Mouse (Mus musculus) liver, adult (tissue): ENCODE results near the gene Zfp334.

ENCODE experiments used
- GATA4 ChIP-seq: IDR thresholded peaks from 2 replicates; pipeline ENCODE4 v1.6.1; 2014; ENCODE audit warnings: mild to moderate bottlenecking, low read length; ENCODE audit not compliant: insufficient replicate concordance

Zfp334 gene

DNA sequence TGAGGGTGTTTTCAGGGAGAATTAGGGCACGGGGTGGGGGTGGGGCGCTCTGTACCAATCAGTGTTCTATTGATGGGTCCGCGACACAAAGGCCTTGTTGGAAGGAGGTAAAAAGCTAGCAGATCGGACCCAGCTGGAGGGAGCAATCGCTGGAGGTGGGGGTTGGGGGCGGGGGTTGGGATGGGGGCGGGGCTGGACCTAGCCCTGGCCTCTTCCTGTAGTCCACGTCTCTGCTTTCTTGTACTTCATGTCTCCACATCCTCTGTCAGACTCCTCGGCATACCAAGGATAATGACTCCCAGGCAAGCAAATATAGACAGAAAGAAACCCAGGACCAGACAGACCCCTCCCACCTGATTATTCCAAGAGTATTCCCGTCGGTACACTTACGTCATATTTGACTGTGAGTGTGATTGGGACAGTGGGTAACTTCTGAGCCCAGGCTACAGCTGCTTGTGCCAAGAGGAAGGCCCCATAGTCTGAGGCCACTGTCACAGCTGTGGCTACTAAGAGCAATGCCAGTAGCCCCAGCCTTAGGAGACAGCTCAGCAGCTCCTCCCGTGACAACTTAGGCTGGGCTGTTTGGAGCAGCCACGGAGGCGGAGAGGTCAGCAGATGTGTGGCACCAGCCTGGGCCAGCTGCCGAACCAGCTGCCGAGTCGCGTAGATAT is 8.9 kb upstream of the Zfp334 start:
- no peak for TF ChIP-seq GATA4

- TF ChIP-seq GATA4: no peak
These were observed 4.1 kb upstream of the Zfp334 start for GRCm38 (mm10) chr2:165392156-165392555.

DNA sequence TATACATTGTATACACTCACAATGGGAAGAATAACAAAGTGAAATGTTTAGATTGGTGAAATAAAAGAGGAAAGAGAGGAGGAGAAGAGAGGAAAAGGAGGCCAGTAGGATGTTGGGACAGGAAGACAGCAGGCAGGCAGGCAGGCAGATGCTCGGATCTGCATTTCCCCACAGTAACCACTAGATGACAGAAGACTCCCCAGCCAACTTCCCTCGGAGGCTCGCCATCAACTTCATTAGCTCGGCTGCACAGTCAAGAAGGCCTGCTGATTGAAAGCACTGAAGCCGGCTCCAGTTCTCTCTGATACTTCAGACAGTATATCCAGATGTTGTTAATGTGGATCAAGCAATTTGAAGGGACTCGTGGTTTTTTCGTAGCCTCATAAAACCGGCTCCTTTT is 3.5 kb upstream of the Zfp334 start:
- no peak for TF ChIP-seq GATA4

GRCm38 (mm10) chr2:165389299-165389952 is 1.4 kb upstream of the Zfp334 start:
- no peak for TF ChIP-seq GATA4

DNA sequence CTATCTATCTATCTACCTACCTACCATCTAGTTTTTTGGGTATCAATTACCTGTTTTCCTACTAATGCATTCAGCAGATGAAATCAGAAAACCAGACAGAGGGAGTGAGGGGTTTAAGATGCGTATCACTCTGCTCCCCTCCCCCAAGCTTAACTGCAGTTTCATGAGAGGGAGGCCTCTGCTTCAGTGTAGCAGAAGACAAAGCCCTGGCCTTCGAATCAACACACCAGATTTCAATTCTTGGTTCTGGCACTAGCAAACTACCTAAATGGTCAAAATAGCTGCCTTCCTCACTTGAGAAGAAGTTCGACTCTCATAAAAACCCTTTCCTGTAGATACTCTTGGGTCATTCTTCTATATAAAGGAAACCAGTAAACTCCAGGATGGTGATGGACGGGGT is 689 bp downstream of the Zfp334 start:
- no peak for TF ChIP-seq GATA4

- TF ChIP-seq GATA4: no peak
These were observed 8.0 kb downstream of the Zfp334 start for GRCm38 (mm10) chr2:165380050-165380449.

- no peak for TF ChIP-seq GATA4
These were observed 12.1 kb downstream of the Zfp334 start for GRCm38 (mm10) chr2:165376001-165376400.

- TF ChIP-seq GATA4: no peak
These were observed 12.6 kb downstream of the Zfp334 start for GRCm38 (mm10) chr2:165375478-165375877.

DNA sequence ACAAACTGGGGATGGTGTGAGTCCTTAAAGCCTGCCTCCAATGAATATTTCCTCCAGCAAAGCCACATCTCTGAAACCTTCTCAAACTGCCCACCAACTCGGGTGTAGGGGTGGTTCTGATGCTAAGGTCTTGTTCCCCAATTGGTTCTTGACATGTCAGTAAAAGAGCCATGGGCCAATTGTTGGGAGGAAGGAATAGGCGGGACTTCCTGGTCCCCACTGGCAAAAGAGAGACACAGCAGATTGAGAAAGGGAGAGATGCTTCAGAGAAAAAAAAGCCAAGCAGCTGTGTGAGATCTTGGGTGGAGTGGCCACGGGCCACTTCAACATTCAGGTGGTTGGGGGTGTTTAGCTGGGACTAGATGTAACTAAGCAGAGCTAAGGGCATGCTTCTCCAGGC is 17.0 kb downstream of the Zfp334 start:
- no peak for TF ChIP-seq GATA4

DNA sequence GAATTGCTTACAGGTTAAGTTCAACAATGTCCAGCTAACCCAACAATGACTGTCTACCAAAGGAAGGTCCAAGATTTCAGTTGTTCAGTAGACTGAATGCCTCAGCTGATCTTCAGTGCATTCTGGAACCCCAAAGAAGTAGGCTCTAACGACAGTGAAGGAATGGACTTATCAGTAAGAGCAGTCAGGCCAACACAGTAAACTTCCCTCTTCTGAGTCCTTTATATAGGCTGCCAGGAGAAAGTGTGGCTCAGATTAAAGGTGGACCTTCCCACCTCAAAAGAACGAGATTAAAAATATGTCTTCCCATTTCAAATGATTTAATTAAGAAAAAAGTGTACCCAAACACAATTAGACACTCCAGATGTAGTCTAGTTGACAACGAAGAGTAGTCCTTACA is 17.7 kb downstream of the Zfp334 start:
- no peak for TF ChIP-seq GATA4

- no peak for TF ChIP-seq GATA4
These were observed 19.6 kb downstream of the Zfp334 start, which contains the start of gene Zfp663 for GRCm38 (mm10) chr2:165368496-165368895. Zfp663 (minus strand) TSS chr2:165368729.

DNA sequence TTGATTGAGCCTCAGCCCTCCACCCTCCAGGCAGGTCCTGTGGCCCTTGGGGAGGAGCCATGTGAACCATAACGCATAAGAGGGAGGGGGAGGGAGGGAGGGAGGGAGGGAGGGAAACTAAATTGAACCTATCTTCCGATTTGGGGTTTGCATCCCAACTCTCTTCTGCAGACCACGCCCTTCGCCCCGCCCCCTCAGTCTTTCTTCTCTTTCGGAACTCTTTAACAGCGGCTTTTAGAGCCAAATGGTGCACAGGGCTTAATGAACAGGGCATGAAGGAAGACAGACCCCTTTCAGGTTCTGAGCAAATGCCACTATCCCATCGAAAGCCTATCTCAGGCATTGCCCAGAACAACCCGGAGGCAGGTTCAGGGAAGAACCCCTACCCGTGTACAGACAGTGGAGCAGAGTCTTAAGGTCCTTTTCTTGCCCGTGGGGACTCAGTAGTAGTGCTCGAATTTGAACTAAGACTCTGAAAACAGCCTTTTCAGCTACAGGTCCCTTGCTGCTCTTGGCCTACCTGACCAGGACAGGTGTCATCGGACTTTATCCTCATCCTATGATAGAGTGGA is 20.1 kb downstream of the Zfp334 start:
- no peak for TF ChIP-seq GATA4

DNA sequence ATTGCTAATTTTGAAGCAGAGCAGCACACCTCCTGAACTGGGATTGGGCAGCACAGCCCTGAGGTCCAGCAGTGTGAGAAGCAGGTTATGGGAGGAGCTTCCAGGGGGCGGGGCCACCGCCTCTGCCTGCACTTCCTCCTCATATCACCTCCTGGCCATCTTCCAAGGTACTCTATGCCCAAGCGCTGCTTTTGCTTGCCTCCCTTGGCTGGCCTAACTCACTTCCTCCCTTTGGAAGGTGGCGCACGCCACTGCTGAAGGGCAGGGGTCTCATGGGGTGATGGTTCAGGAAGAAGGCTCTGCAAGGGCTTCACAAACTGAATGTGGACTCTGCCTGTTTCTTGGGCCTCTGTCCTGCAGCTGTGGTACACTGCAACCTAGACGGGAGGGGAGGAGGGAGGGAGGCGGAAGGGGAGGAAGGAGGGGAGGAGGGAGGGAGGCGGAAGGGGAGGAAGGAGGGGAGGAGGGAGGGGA is 21.0 kb downstream of the Zfp334 start:
- TF ChIP-seq GATA4: peak; percentile 71; the same call in 1 of the 2 replicates

GRCm38 (mm10) chr2:165364334-165365091 is 23.5 kb downstream of the Zfp334 start:
- no peak for TF ChIP-seq GATA4

DNA sequence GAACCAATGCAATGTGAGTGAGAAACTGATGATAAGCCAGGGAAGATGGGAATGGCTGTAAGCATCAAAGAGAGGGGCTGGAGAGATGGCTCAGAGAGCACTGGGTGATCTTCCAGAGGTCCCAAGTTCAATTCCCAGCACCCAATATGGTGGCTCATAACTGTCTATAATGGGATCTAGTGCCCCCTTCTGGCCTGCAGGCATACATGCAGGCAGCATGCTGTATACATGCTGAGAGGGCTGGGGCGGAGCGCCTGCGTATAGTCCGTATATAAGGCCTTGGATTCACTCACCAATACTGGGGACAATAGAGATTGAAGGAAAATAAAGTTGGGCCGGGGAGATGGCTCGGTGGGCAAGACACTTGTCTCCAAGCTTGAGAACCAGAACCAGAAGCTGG is 24.8 kb downstream of the Zfp334 start:
- TF ChIP-seq GATA4: no peak

- TF ChIP-seq GATA4: no peak
These were observed 27.2 kb downstream of the Zfp334 start for GRCm38 (mm10) chr2:165360861-165361260.

- no peak for TF ChIP-seq GATA4
These were observed 36.1 kb downstream of the Zfp334 start for GRCm38 (mm10) chr2:165351828-165352513.
